Mouse (Mus musculus) layer of hippocampus, adult 9-10 months (tissue): ENCODE data around the gene Dnajc10.

ENCODE experiments used
- DNase-seq: peaks from one replicate; pipeline ENCODE4 v3.0.0; 2022; ENCODE audit warnings: low spot score

Dnajc10 gene

GRCm38 (mm10) chr2:80354531-80354930, 39.3 kb downstream of the Dnajc10 start:
- no peak for DNase-seq

- peak; percentile 10 for DNase-seq
These were observed 41.5 kb downstream of the Dnajc10 start for GRCm38 (mm10) chr2:80356656-80357231.

- DNase-seq: no peak
These were observed 56.2 kb downstream of the Dnajc10 start for GRCm38 (mm10) chr2:80371458-80371857.

- DNase-seq: no peak
These were observed 59.6 kb downstream of the Dnajc10 start for GRCm38 (mm10) chr2:80374892-80375291.

- DNase-seq: no peak
These were observed 64.6 kb downstream of the Dnajc10 start for GRCm38 (mm10) chr2:80379848-80380247.

- no peak for DNase-seq
These were observed 69.2 kb downstream of the Dnajc10 start for GRCm38 (mm10) chr2:80384447-80384846.

- no peak for DNase-seq
These were observed 71.0 kb downstream of the Dnajc10 start for GRCm38 (mm10) chr2:80386255-80386654.

GRCm38 (mm10) chr2:80387668-80388067, 72.4 kb downstream of the Dnajc10 start:
- no peak for DNase-seq

GRCm38 (mm10) chr2:80388341-80388740, 73.1 kb downstream of the Dnajc10 start:
- DNase-seq: peak; percentile 73

GRCm38 (mm10) chr2:80396057-80396456, 80.8 kb downstream of the Dnajc10 start:
- DNase-seq: no peak

- no peak for DNase-seq
These were observed 81.6 kb downstream of the Dnajc10 start for GRCm38 (mm10) chr2:80396864-80397263.

GRCm38 (mm10) chr2:80398595-80399099, 83.4 kb downstream of the Dnajc10 start:
- no peak for DNase-seq
